Mouse (Mus musculus): ENCODE results near the gene Impg2.
A peak's percentile ranks its signal among the peaks of the same experiment; 100 is the strongest.

The Impg2 gene

GRCm38 (mm10) chr16:56204051-56204450 is at the start of gene Impg2:
Gene Impg2 (plus strand): TSS chr16:56204313.
- no peak for DNase-seq (ENCODE audit: extremely low read depth, low read depth, low spot score)

DNA sequence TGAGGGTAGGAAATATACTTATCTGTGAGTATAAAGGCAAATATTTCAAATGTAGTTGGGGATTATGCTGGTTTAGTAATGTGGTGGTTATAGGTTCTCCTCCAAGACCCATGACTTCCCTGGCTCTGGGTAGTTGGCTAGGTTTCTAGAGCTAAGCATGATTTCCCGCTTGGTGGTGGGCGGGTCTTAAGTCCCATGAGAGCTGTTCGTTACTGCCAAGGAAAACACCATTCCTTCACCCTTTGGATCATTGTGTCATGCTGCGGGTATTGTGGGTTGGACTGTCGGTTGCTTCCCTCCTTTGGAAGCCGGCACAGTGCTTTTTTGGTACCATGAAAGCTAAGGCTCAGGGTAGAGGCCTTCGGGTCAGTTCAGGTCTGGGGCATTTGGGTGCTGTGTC is 40.6 kb upstream of the Impg2 start:
- peak; percentile 78 for DNase-seq (ENCODE audit: extremely low read depth, low read depth, low spot score)

- no peak for DNase-seq (ENCODE audit: extremely low read depth, low read depth, low spot score)
These were observed 33.9 kb upstream of the Impg2 start for GRCm38 (mm10) chr16:56170247-56170646.

DNA sequence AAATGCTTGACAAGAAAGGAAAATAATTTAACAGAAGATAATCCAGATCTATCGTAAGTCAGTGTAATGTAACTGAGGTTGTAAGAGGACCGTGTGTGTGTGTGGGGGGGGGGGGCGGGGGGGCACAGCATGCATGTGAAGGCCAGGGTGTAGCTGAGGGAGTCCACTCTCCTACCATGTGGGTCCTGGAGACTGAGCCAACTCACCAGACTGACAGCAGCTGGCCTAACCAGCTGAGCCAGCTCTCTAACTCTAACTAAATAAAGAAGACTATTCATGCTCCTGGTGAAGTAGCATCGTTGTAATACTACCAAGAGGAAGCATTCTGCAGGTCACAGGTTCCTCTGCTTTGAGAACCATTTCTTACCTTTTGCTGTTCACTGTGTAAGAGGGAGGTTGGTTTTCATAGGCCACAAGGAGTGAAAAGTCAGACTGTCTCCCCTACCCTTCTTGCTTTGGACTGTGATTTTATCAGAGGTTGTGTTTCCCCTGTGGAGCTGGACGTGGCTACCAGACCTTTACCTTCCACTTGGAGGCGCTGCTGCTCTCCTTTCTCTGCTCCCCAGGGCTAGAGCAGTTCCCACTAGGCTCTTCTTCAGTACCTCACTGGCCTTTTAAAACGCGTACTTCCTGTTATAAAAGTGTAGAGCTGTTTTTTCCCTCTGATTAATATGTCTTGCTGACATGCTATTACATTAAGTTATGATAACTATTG is 28.1 kb upstream of the Impg2 start:
- DNase-seq (ENCODE audit: extremely low read depth, low read depth, low spot score): no peak

DNA sequence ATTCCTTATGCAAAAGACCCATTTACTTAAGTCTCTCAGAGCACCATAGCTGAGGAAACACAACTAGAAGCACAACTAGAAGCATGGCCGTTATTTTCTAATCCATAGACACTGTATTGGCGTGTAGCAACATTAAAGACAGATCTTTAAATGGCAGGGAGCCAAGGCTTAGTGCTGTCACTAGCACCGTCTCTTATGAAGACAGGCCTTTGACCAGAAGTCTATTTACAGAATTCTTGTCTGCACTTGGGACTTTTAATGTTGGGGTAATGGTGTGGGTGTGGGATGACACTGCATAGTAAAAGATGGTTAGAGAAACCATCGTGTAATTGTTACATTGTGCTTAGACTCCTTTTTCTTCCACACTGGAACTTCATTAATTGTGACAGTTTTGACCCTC is 17.2 kb upstream of the Impg2 start:
- no peak for DNase-seq (ENCODE audit: extremely low read depth, low read depth, low spot score)

DNA sequence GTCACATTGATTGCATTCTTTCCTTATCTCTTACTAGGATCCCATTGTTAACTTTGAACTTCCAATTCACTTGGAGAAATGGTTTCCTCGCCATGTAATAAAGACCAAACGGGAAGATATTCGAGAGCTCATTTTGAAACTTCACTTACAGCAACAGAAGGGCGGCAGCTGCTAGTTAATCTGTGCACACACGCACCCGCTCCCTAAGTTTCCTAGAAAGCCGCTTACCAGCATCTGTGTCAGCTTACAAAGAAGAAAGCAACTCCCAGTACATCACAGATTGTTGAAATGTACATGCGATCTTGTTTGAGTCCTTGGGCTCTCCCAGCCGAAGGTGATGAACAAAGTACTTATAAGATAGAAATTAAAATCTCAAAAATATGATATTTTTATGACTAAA is 15.9 kb upstream of the Impg2 start:
- DNase-seq (ENCODE audit: extremely low read depth, low read depth, low spot score): no peak

DNA sequence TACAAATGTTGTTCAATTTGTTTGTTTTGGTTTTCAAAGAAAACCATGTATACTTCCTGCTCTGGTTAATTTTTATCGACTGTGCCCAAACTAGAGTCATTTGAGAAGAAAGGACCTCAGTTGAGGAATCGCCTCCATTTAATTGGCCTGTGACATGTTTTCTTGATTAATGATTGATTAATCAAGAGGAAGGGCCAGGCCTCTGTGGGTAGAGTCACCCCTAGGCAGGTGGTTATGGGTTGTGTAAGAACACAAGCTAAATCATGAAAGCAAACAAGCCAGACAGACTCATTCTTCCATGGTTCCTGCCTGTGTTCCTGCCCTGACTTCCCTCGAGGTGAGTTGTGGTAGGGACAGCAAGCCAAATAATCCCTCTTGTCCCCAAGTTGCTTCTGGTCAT is 8.6 kb downstream of the Impg2 start:
- peak; percentile 16 for DNase-seq (ENCODE audit: extremely low read depth, low read depth, low spot score)

DNA sequence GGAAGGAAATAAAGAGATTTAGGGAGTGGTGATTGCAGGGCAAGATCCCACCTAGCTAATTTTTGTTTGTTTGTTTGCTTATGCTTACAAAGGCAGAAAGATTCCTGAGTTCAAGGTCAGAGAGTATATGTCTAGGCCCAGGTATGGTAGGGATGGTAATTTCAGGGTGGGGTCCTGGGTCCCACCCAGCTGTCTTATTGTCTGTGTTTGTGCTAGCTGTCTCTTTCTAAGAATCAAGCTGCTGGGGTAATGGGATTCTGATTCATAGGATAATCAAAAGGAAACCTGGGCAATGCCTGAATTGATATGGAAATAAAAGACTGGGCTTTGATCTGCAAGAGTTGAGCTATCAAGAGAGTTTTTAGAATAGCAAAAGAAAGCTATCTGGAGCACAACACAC is 23.6 kb downstream of the Impg2 start:
- no peak for DNase-seq (ENCODE audit: extremely low read depth, low read depth, low spot score)

DNA sequence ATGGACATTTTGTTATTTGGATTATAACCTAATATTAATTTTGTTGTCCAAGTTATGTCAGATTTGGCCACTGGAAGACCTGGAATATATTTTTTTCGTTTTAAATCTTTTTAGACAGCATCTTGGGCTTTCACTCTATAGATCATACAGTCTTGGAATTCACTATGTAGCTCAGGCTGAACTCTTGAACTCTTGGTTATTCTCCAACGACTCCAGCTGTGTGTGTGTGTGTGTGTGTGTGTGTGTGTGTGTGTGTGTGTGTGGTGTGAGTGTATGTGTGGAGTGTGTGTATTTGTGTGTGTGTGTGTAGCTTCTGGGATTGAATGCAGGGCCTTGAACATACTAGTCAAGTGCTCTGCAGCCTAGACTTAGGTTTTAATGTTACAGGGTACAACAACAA is 25.3 kb downstream of the Impg2 start:
- DNase-seq (ENCODE audit: extremely low read depth, low read depth, low spot score): no peak

- DNase-seq (ENCODE audit: extremely low read depth, low read depth, low spot score): no peak
These were observed 27.2 kb downstream of the Impg2 start for GRCm38 (mm10) chr16:56231300-56231699.

DNA sequence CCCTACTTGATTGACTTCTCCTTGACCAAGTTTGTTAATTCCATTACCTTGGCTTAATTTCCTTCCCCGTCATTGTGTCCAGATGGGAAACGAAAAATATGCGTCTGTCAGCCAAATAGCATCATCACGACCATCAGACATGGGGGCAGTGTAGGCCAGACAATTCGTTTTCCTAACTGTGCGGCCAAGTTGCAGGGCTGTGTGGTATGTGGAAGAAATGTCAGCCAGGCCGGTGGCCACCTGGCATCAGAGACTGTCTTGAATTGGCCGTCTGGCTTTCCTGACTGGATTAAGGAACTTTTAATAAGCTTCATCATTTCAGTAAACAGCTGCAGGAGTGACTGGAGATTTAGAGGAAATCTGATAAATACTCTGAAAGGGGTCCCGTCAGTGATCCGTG is 28.6 kb downstream of the Impg2 start:
- no peak for DNase-seq (ENCODE audit: extremely low read depth, low read depth, low spot score)

DNA sequence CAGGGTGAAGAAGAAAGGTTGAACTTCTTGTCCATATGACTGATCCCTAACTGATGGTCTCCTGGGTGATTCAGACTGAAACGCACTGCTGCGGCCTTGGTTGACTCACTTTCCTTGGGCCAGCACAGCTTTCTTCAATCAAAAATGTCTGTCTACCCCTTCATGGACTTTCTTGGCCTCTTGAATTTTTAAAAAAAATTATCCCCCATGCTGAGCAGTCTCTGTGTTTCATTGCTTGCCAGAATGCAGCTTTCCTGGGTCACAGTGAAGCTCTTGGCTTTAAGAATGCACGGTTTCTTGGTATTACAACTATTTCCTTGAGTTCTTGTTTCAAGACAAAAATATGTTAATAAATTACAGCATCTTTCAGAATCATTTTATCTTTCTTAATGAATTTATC is 41.9 kb downstream of the Impg2 start:
- DNase-seq (ENCODE audit: extremely low read depth, low read depth, low spot score): no peak

DNA sequence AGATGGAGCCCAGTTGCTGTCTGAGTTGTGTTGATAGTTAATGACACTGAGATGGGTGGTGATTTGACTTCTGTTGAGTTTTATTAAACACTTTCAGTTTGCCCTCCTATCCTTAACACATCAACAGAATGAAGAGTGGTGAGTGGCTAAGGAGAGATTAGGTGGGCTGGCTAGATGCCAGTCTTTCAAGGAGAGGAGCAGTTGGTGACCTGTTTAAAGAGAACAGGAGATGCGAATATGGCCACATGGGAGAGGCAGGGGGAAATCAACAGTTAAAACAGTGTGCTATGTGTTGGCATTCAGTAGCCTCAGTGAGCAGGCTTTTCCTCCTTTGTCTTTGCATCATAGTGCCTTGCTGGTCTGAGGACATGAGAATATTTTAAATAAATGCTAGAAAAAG is 69.8 kb downstream of the Impg2 start:
- no peak for DNase-seq (ENCODE audit: extremely low read depth, low read depth, low spot score)

- no peak for DNase-seq (ENCODE audit: extremely low read depth, low read depth, low spot score)
These were observed 74.9 kb downstream of the Impg2 start for GRCm38 (mm10) chr16:56279060-56279459.

- no peak for DNase-seq (ENCODE audit: extremely low read depth, low read depth, low spot score)
These were observed 75.6 kb downstream of the Impg2 start for GRCm38 (mm10) chr16:56279752-56280151.

DNA sequence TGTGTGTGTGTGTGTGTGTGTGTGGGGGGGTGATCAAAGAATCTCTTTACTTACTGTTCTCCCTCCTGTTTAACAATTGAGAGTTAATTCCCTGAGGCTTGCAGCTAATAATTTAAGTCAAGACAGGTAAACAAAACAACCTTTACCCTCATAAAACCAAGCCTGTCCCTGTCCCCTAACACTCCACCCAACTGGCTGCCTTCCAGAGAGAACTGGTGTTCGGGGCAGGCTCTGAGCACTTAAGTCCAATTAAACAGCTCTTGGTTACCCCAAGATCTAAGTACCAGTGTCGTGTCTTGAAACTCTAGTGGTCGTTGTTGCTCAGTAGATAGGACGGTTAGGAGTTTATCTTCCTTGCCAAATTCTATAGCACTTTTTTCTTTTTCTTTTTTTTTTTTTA is 77.2 kb downstream of the Impg2 start:
- DNase-seq (ENCODE audit: extremely low read depth, low read depth, low spot score): no peak

DNA sequence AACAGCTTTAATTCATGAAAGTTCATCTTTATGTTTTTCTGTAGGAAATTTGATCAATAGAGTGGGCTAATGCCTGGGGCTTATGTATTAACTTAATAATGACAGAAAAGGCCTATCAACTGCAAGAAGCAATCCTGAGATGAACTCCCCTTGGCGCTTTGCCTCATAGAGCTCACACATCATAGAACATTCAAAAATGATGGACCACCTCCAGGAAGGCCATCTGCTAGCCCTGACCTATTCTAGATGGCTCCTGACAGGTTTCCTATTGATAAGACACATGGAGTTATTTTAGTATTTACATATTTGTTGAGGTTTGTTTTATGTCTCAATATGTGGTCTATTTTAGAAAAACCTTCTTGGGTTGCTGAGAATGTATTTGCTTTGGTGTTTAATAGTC is 79.2 kb downstream of the Impg2 start:
- no peak for DNase-seq (ENCODE audit: extremely low read depth, low read depth, low spot score)

DNA sequence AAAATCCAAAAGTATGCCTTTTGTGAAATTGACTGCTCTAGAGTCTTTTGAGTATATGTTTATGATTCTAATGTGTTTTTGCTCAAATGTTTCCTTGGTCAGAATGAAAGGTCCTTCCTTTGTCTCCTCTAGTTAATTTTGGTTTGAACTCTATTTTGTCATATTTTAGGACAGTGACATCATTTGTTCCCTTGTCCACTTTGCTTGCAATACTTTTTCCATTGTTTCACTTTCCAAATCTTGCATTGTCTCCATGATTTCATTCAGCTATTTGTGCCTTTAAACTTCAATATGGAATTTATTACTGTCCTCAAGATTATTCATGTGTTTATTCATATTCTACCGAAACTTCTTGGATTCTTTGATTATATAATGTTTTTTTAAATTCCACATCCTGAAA is 79.8 kb downstream of the Impg2 start:
- DNase-seq (ENCODE audit: extremely low read depth, low read depth, low spot score): no peak

- no peak for DNase-seq (ENCODE audit: extremely low read depth, low read depth, low spot score)
These were observed 82.0 kb downstream of the Impg2 start for GRCm38 (mm10) chr16:56286076-56286475.

DNA sequence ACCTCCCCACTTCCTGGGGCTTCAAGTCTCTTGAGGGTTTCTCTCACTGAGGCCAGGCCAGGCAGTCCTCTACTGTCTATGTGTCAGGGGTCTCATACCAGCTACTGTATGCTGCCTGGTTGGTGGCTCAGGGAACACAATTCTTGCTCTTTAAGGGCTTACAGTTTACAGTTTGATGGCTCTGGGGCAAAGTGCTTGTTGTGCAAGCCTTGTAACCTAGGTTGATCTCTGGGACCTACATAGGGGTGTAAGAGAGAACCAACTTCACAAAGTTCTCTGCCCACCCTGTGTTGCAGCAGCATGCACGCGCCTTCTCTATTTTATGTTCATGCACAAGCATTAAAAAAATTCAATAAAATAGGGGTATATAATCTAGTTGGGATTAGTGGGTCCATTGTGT is 82.9 kb downstream of the Impg2 start:
- DNase-seq (ENCODE audit: extremely low read depth, low read depth, low spot score): no peak

DNA sequence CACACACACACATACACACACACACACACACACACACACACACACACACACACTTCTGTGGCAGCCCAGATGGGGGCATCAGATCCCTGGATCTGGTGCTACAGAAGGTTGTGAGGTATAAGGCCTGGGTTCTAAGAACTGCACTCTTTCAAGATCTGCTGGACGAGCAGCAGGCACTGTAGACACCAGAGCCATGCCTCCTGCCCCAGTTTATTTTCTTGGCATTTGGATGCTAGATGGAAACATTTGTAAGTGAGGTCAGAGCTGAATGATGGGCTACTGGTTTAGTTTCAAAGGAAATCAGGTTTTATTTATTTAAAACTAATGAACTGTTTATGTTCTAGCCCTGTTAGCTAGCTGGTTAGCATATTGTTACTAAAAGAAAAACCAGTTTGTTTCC is 90.8 kb downstream of the Impg2 start:
- DNase-seq (ENCODE audit: extremely low read depth, low read depth, low spot score): no peak

- no peak for DNase-seq (ENCODE audit: extremely low read depth, low read depth, low spot score)
These were observed 92.0 kb downstream of the Impg2 start for GRCm38 (mm10) chr16:56295888-56296648.

DNA sequence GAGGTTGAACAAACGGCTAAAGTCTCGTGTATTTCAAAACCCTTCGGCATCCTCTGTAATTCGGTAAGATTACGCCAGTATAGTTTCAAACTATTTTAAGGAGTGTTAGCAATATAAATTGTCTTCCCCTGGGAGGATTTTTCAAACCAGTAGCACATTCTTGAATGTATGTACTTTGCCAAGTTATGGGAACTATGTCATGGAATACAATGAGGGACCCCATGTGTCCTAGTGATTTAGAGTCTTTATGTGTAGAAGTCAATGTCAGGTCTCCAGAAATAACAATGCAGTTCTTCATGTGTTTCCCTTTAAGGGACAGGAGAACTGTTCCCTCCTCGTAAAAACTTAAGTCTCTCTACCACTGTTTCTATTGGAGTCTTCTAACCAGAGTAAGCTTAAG is 94.1 kb downstream of the Impg2 start:
- no peak for DNase-seq (ENCODE audit: extremely low read depth, low read depth, low spot score)
